Mouse (Mus musculus) spleen, adult 2 months (tissue): Measurements from ENCODE around the gene Atp6v1b1.

ENCODE experiments used
- CTCF ChIP-seq: fragments of 200-500 bp; IDR thresholded peaks from 2 replicates; pipeline ENCODE4 v1.5.1; 2011; ENCODE audit warnings: mild to moderate bottlenecking, inconsistent platforms; ENCODE audit not compliant: insufficient read depth, insufficient read length, insufficient replicate concordance; ENCODE audit errors: extremely low read depth
- POLR2A ChIP-seq: fragments of 200-500 bp; IDR thresholded peaks from 2 replicates; pipeline ENCODE4 v1.6.1; 2011; ENCODE audit warnings: low read depth, low read length, inconsistent platforms

GRCm38 (mm10) chr6:83756051-83756450 is 13.3 kb downstream of the Atp6v1b1 start:
- no peak for TF ChIP-seq CTCF
- TF ChIP-seq POLR2A: no peak
